Mouse (Mus musculus) CH12.LX (cell line): Measurements from ENCODE around the gene Gm9507. TPM values are rescaled to one million over a fixed set of nuclear protein-coding genes. Genes with fewer than 3 reads are reported as not detected.

Experiments used
- DNase-seq: peaks from one replicate; pipeline ENCODE4 v3.0.0-alpha.2; 2013; ENCODE audit errors: extremely low read depth
- H3K27ac ChIP-seq: 2 replicates; pipeline ENCODE4 v1.5.1; 2012; ENCODE audit warnings: low read depth, mild to moderate bottlenecking, control low read depth, moderate library complexity; ENCODE audit not compliant: insufficient read depth
- H3K27me3 ChIP-seq: replicated peaks from 2 replicates; pipeline ENCODE3; 2012; ENCODE audit warnings: inconsistent platforms
- H3K36me3 ChIP-seq, 2 experiments: replicated peaks in 1 of 2; 2 replicates each; pipeline versions ENCODE3 to v1.6.1; 2012; ENCODE audit warnings: inconsistent platforms in 1 of 2, low read length in 1 of 2, mild to moderate bottlenecking in 1 of 2, mixed read lengths in 1 of 2, moderate library complexity in 1 of 2; ENCODE audit not compliant: control insufficient read depth in 1 of 2, insufficient read depth in 1 of 2
- H3K4me1 ChIP-seq, 2 experiments: 2 replicates each; pipeline ENCODE4 v1.6.1; 2012; ENCODE audit warnings: inconsistent platforms in 1 of 2, moderate library complexity in 1 of 2; ENCODE audit not compliant: insufficient read depth in 2 of 2, control insufficient read depth in 1 of 2
- H3K4me2 ChIP-seq: 2 replicates; pipeline ENCODE4 v1.6.1; 2012; ENCODE audit warnings: low read depth, mild to moderate bottlenecking, control low read depth; ENCODE audit not compliant: poor library complexity, insufficient read depth, severe bottlenecking
- H3K4me3 ChIP-seq, 3 experiments: fragments of 150-350 bp in 1 of 3; sonication (generic) in 1 of 3; replicated peaks in 1 of 3; 2 replicates each; pipeline versions ENCODE3 to v1.5.1; 2011 to 2012; ENCODE audit warnings: low read depth in 2 of 3, low read length in 2 of 3, mild to moderate bottlenecking in 2 of 3, moderate library complexity in 2 of 3, control low read depth in 1 of 3, improper control_type of control experiment in 1 of 3, inconsistent platforms in 1 of 3, mixed read lengths in 1 of 3; ENCODE audit not compliant: poor library complexity in 1 of 3
- H3K79me2 ChIP-seq: replicated peaks from 2 replicates; pipeline ENCODE4 v1.6.1; 2012; ENCODE audit warnings: mild to moderate bottlenecking, moderate library complexity; ENCODE audit not compliant: control insufficient read depth, poor library complexity, insufficient read depth, severe bottlenecking; ENCODE audit errors: extremely low read depth
- H3K9ac ChIP-seq: 2 replicates; pipeline ENCODE4 v1.6.1; 2012; ENCODE audit warnings: low read depth, mild to moderate bottlenecking, control low read depth, moderate library complexity; ENCODE audit not compliant: insufficient read depth
- H3K9me3 ChIP-seq: replicated peaks from 2 replicates; pipeline ENCODE3; 2012; ENCODE audit warnings: low read length, inconsistent platforms, mixed read lengths
- BHLHE40 ChIP-seq: IDR thresholded peaks from 2 replicates; pipeline ENCODE4 v1.6.1; 2011; ENCODE audit warnings: mild to moderate bottlenecking, low read depth, low read length, improper control_type of control experiment
- CHD2 ChIP-seq: IDR thresholded peaks from 2 replicates; pipeline ENCODE4 v1.6.1; 2011; ENCODE audit warnings: low read length, improper control_type of control experiment
- CTCF ChIP-seq, 2 experiments: IDR thresholded peaks in 1 of 2; conservative IDR thresholded peaks in 1 of 2; 2 replicates each; pipeline ENCODE4 v1.5.1; 2011 to 2012; ENCODE audit warnings: low read depth in 2 of 2, low read length in 2 of 2, improper control_type of control experiment in 1 of 2, inconsistent platforms in 1 of 2, mild to moderate bottlenecking in 1 of 2, moderate library complexity in 1 of 2
- ETS1 ChIP-seq: conservative IDR thresholded peaks from 2 replicates; pipeline ENCODE4 v1.6.1; 2012; ENCODE audit warnings: low read depth, mild to moderate bottlenecking, inconsistent platforms, low read length, improper control_type of control experiment, moderate library complexity
- HCFC1 ChIP-seq: IDR thresholded peaks from 2 replicates; pipeline ENCODE4 v1.6.1; 2012; ENCODE audit warnings: low read depth, mild to moderate bottlenecking, inconsistent platforms, low read length, improper control_type of control experiment
- IRF4 ChIP-seq: IDR thresholded peaks from 2 replicates; pipeline ENCODE4 v1.6.1; 2014; ENCODE audit warnings: low read depth, mild to moderate bottlenecking, inconsistent platforms, low read length, improper control_type of control experiment
- JUN ChIP-seq: IDR thresholded peaks from 2 replicates; pipeline ENCODE4 v1.6.1; 2011; ENCODE audit warnings: low read depth, mild to moderate bottlenecking, low read length, improper control_type of control experiment, moderate library complexity; ENCODE audit not compliant: insufficient read depth
- JUND ChIP-seq: conservative IDR thresholded peaks from 2 replicates; pipeline ENCODE4 v1.6.1; 2011; ENCODE audit warnings: low read depth, low read length, improper control_type of control experiment
- MAFK ChIP-seq: IDR thresholded peaks from 2 replicates; pipeline ENCODE4 v1.6.1; 2011; ENCODE audit warnings: low read length, improper control_type of control experiment; ENCODE audit not compliant: insufficient replicate concordance
- MEF2A ChIP-seq: IDR thresholded peaks from 2 replicates; pipeline ENCODE4 v1.6.1; 2014; ENCODE audit warnings: low read depth, mild to moderate bottlenecking, inconsistent platforms, low read length, improper control_type of control experiment, borderline replicate concordance
- MXI1 ChIP-seq: IDR thresholded peaks from 2 replicates; pipeline ENCODE4 v1.6.1; 2011; ENCODE audit warnings: mild to moderate bottlenecking, low read depth, low read length, improper control_type of control experiment
- MYC ChIP-seq: IDR thresholded peaks from 2 replicates; pipeline ENCODE4 v1.6.1; 2011; ENCODE audit warnings: low read depth, mild to moderate bottlenecking, improper control_type of control experiment, low read length
- NELFE ChIP-seq: IDR thresholded peaks from 2 replicates; pipeline ENCODE4 v1.6.1; 2011; ENCODE audit warnings: low read depth, low read length, improper control_type of control experiment
- NRF1 ChIP-seq: IDR thresholded peaks from 2 replicates; pipeline ENCODE4 v1.6.1; 2014; ENCODE audit warnings: low read depth, mild to moderate bottlenecking, inconsistent platforms, low read length, improper control_type of control experiment, moderate library complexity
- POLR2AphosphoS2 ChIP-seq: IDR thresholded peaks from 2 replicates; pipeline ENCODE4 v1.6.1; 2011; ENCODE audit warnings: low read depth, low read length, improper control_type of control experiment
- RAD21 ChIP-seq: IDR thresholded peaks from 2 replicates; pipeline ENCODE4 v1.6.1; 2011; ENCODE audit warnings: low read depth, mild to moderate bottlenecking, low read length, improper control_type of control experiment, moderate library complexity
- RCOR1 ChIP-seq: conservative IDR thresholded peaks from 2 replicates; pipeline ENCODE4 v1.6.1; 2012; ENCODE audit warnings: low read depth, mild to moderate bottlenecking, inconsistent platforms, low read length, improper control_type of control experiment
- SMC3 ChIP-seq: IDR thresholded peaks from 2 replicates; pipeline ENCODE4 v1.6.1; 2011; ENCODE audit warnings: low read depth, low read length, improper control_type of control experiment
- TBP ChIP-seq: conservative IDR thresholded peaks from 2 replicates; pipeline ENCODE4 v1.6.1; 2011; ENCODE audit warnings: low read depth, low read length, improper control_type of control experiment
- TCF12 ChIP-seq: IDR thresholded peaks from 2 replicates; pipeline ENCODE4 v1.6.1; 2014; ENCODE audit warnings: low read depth, mild to moderate bottlenecking, inconsistent platforms, low read length, improper control_type of control experiment
- USF1 ChIP-seq: IDR thresholded peaks from 2 replicates; pipeline ENCODE4 v1.6.1; 2014; ENCODE audit warnings: low read depth, mild to moderate bottlenecking, inconsistent platforms, low read length, improper control_type of control experiment
- ZC3H11A ChIP-seq: IDR thresholded peaks from 2 replicates; pipeline ENCODE4 v1.6.1; 2012; ENCODE audit warnings: low read depth, mild to moderate bottlenecking, inconsistent platforms, low read length, improper control_type of control experiment
- ZKSCAN1 ChIP-seq: IDR thresholded peaks from 2 replicates; pipeline ENCODE4 v1.6.1; 2012; ENCODE audit warnings: low read depth, inconsistent platforms, low read length, improper control_type of control experiment, borderline replicate concordance
- ZMIZ1 ChIP-seq: IDR thresholded peaks from 2 replicates; pipeline ENCODE4 v1.6.1; 2012; ENCODE audit warnings: low read depth, mild to moderate bottlenecking, inconsistent platforms, low read length, improper control_type of control experiment
- dilution Hi-C: fragments of 300-500 bp; cut with MboI; formaldehyde crosslinking; loops from 2 replicates; pipeline ENCODE4 v1.14.3; 2020; ENCODE audit warnings: low sequenced_read_pairs; ENCODE audit not compliant: extremely low pct_unique_long_range_greater_than_20kb, extremely low pct_ligation_motif_present
- in situ Hi-C: fragments of 300-500 bp; cut with MboI; formaldehyde crosslinking; loops from 3 replicates; pipeline ENCODE4 v1.14.3; 2019; ENCODE audit warnings: low sequenced_read_pairs, low pct_ligation_motif_present, low pct_unique_long_range_greater_than_20kb, mixed read lengths
- polyA plus RNA-seq: library from polyadenylated mRNA; unstranded; fragments of >175 nt; gene quantifications from 2 replicates; pipeline ENCODE4 v1.2.1, GENCODE M21; 2012; ENCODE audit warnings: low read depth; ENCODE audit not compliant: insufficient read length
- total RNA-seq, 2 experiments: library from RNA; depleted of rRNA; stranded (reverse); fragments of 300-350 nt in 1 of 2; fragments of >200 nt in 1 of 2; gene quantifications; 2 replicates each; pipeline ENCODE4 v1.2.3; 2012 to 2014

Gm9507 gene
- total and polyA plus RNA-seq, 3 experiments = not detected

- H3K36me3 ChIP-seq = no peaks in the 10 kb centered on the region
- no peaks in the 10 kb centered on the region for H3K79me2 ChIP-seq
- in situ Hi-C loops = no loop called here
- H3K9ac ChIP-seq = no peak within 1 kb of the TSS
- no peak within 1 kb of the TSS for H3K27ac ChIP-seq
- H3K9me3 ChIP-seq = peaks cover 29% of the 10 kb centered on the region
- no peak for TF ChIP-seq CHD2
- TF ChIP-seq HCFC1 = no peak
- no peak for TF ChIP-seq TBP
- no peak for TF ChIP-seq USF1
- no peak for TF ChIP-seq NELFE
- no peak for TF ChIP-seq MEF2A
- TF ChIP-seq RAD21 = no peak
- TF ChIP-seq BHLHE40 = no peak
- TF ChIP-seq JUND = no peak
- TF ChIP-seq RCOR1 = no peak
- no peak for TF ChIP-seq CTCF (conservative IDR thresholded peaks at IDR 0.05 in 1 of 2, IDR thresholded peaks at IDR 0.05 in 1 of 2; ENCODE audit: low read depth in 2 of 2, low read length in 2 of 2)
- no peak for TF ChIP-seq NRF1
- TF ChIP-seq POLR2AphosphoS2 = no peak
- no peak for TF ChIP-seq TCF12
- no peak for TF ChIP-seq JUN
- no peak for TF ChIP-seq ETS1
- TF ChIP-seq IRF4 = no peak
- DNase-seq = no peak
- H3K27me3 ChIP-seq = peaks cover 68% of the 10 kb centered on the region
- dilution Hi-C loops = no loop called here
- H3K4me3 ChIP-seq = no peak within 1 kb of the TSS
- no peak within 1 kb of the TSS for H3K4me2 ChIP-seq
- H3K4me1 ChIP-seq = no peaks in the 10 kb centered on the region
These were observed 34.9 kb upstream of the Gm9507 start, which contains the start of gene Gm36176 for GRCm38 (mm10) chr10:77846503-77846902. Gm36176 (plus strand) TSS chr10:77846803.

DNA sequence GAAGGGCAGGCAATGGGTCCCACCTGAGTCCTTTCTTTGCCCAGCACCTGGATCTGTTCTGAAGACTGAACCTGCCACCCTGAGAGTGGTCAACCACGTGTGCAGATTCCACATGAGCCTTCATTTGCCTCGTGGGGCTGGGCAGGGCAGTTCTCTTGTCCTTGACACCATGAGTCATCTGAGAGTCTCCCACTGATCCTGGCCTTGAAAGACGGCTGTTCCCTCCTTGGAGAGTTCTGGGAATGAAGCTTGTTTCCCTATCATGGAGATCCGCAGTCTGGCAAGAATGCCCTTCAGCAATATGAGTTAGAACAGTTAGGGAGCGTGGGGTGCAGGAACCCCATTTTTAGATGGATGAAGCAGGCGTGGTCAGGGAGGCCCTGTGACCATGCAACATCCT, 27.4 kb upstream of the Gm9507 start:
- H3K4me1 ChIP-seq = no peaks in the 10 kb centered on the region
- no peaks in the 10 kb centered on the region for H3K79me2 ChIP-seq
- no peak overlapping the region for H3K27ac ChIP-seq
- no peaks in the 10 kb centered on the region for H3K36me3 ChIP-seq
- H3K4me2 ChIP-seq = no peak overlapping the region
- in situ Hi-C loops (no loop called here), dilution Hi-C loops (no loop called here)
- no peak for DNase-seq
- no peak overlapping the region for H3K9ac ChIP-seq
- H3K27me3 ChIP-seq = peaks cover 59% of the 10 kb centered on the region
- no peak overlapping the region for H3K4me3 ChIP-seq
- TF ChIP-seq CTCF (conservative IDR thresholded peaks at IDR 0.05 in 1 of 2, IDR thresholded peaks at IDR 0.05 in 1 of 2; ENCODE audit: low read depth in 2 of 2, low read length in 2 of 2) (no peak), SMC3 (no peak), MAFK (no peak), MXI1 (no peak), ZMIZ1 (no peak), MYC (no peak), ZC3H11A (no peak), ZKSCAN1 (no peak), MEF2A (no peak), JUN (no peak)
- peaks cover 14% of the 10 kb centered on the region for H3K9me3 ChIP-seq
